Mouse (Mus musculus): ENCODE results near the gene Adam21. TPM values are rescaled to one million over a fixed set of nuclear protein-coding genes. Genes with fewer than 3 reads are reported as not detected.
"Not testable (repeated sequence)": the region's sequence is repeated elsewhere in the genome, so short reads cannot be mapped to it uniquely, and the experiment has no call there.

Gene Adam21
- polyA plus RNA-seq, 1 experiment from 2014 or later, result 0.46 TPM

GRCm38 (mm10) chr12:81532316-81533028 is 35.8 kb downstream of the Adam21 start, which contains the start of the genes Gm20498 and Synj2bp:
Gene Gm20498, minus strand, starts transcription at chr12:81532905.
Gene Synj2bp, minus strand, starts transcription at chr12:81532911.
- no peaks in the 10 kb centered on the region for H3K36me3 ChIP-seq
- H3K4me1 ChIP-seq, result peaks cover 13% of the 10 kb centered on the region
- WGBS, result under 1% methylated on average over 46 of the region's 46 CpGs
- no peaks in the 10 kb centered on the region for H3K27me3 ChIP-seq (ENCODE audit: low read depth, poor library complexity, severe bottlenecking)
- no peaks in the 10 kb centered on the region for H3K9me3 ChIP-seq (replicated peaks)
- peak within 1 kb of the TSS; percentile 85 for H3K27ac ChIP-seq
- peak within 1 kb of the TSS; percentile 75 for H3K4me3 ChIP-seq
- DNase-seq (ENCODE audit: low spot score), result peak; percentile 87

GRCm38 (mm10) chr12:81530587-81530986 is 37.7 kb downstream of the Adam21 start:
- H3K27ac ChIP-seq; H3K36me3 ChIP-seq; DNase-seq (ENCODE audit: low spot score); H3K4me3 ChIP-seq; H3K9me3 ChIP-seq (replicated peaks); H3K27me3 ChIP-seq (ENCODE audit: low read depth, poor library complexity, severe bottlenecking): not testable (repeated sequence)
- WGBS, result 80% methylated on average over 8 of the region's 8 CpGs
- peaks cover 13% of the 10 kb centered on the region for H3K4me1 ChIP-seq

Other genes starting within 250 kb of the Adam21 start
- 0.75 and 1.0 TPM in 2 replicates for gene Slc8a3, start 235.3 kb downstream of the Adam21 start, polyA plus RNA-seq (2016; fragmentation: Nextera tagmentation; extraction: Ambion mirVana)
- 0.24 and 0.36 TPM in 2 replicates for gene Gm4787, start 189.0 kb downstream of the Adam21 start, polyA plus RNA-seq (2016; fragmentation: Nextera tagmentation; extraction: Ambion mirVana)
- gene Adam4, start 146.5 kb downstream of the Adam21 start, polyA plus RNA-seq (2016; fragmentation: Nextera tagmentation; extraction: Ambion mirVana), result 0.58 and 0.68 TPM in 2 replicates
- 109 and 113 TPM in 2 replicates for gene Cox16, start 83.3 kb downstream of the Adam21 start, polyA plus RNA-seq (2016; fragmentation: Nextera tagmentation; extraction: Ambion mirVana)
- 26.2 and 32.4 TPM in 2 replicates for gene Gm20498, start 35.6 kb downstream of the Adam21 start, polyA plus RNA-seq (2016; fragmentation: Nextera tagmentation; extraction: Ambion mirVana)
- 33.5 and 34.5 TPM in 2 replicates for gene Synj2bp, start 35.6 kb downstream of the Adam21 start, polyA plus RNA-seq (2016; fragmentation: Nextera tagmentation; extraction: Ambion mirVana)
- gene Med6, start 26.5 kb upstream of the Adam21 start, polyA plus RNA-seq (2016; fragmentation: Nextera tagmentation; extraction: Ambion mirVana), result 91.4 and 93.6 TPM in 2 replicates
- gene Ttc9, start 62.8 kb upstream of the Adam21 start, polyA plus RNA-seq (2016; fragmentation: Nextera tagmentation; extraction: Ambion mirVana), result 0.69 and 0.73 TPM in 2 replicates
- gene Map3k9, start 212.7 kb upstream of the Adam21 start, polyA plus RNA-seq (2016; fragmentation: Nextera tagmentation; extraction: Ambion mirVana), result 0.66 and 0.67 TPM in 2 replicates

All from limb, embryonic 10.5 days (tissue).